Mouse (Mus musculus) small intestine, adult 2 months (tissue): Measurements from ENCODE around the gene Htra3.

Source experiments
- CTCF ChIP-seq: fragments of 200-500 bp; IDR thresholded peaks from 2 replicates; pipeline ENCODE4 v1.5.1; 2012; ENCODE audit warnings: low read depth, mild to moderate bottlenecking, control low read depth, inconsistent platforms, low read length, moderate library complexity, mixed read lengths; ENCODE audit not compliant: insufficient replicate concordance, insufficient read length; ENCODE audit errors: extremely low read depth
- POLR2A ChIP-seq: fragments of 200-500 bp; IDR thresholded peaks from 2 replicates; pipeline ENCODE4 v1.6.1; 2012; ENCODE audit warnings: low read depth, mild to moderate bottlenecking, control low read depth, inconsistent platforms, low read length, moderate library complexity

DNA sequence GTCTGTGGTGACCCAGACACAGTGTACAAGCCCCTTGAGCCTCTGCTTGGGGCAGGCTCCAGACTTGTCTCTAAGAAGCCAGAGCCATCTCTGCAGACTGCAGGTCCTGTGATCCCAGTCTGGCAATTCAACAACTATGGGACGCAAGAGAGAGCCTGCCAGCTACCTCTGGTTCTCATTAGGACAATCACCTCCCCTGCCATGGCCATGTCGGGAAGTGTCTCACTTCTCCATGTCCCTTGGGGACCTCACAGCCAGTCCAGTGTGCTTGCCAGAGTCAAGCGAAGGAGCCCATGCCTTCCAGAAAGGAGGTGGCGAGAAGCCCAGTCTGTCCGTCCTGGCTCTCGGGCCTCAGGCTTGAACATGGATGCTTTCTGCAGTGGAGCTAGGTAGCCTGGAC, 46.7 kb downstream of the Htra3 start:
- TF ChIP-seq POLR2A (no peak), CTCF (no peak)
